In genomic region chr13:73723081-73723668, GRCm38 (mm10) we compare ENCODE assay signal across 8 mouse cellular contexts. TPM values are rescaled to one million over a fixed set of nuclear protein-coding genes. Genes with fewer than 3 reads are reported as not detected.
DNase-seq lines count a peak whose midpoint lies in the region; ATAC-seq and TF ChIP-seq lines count a peak whose summit lies in the region.

No protein-coding gene starts in this region.

- H3K4me1 ChIP-seq in liver, embryonic 14.5 days (replicated peaks; ENCODE audit: control insufficient read depth in 2 of 2, insufficient read depth in 2 of 2, low read length in 1 of 2), result 0 out of 4 replicates have a peak, but pooled peaks cover 0 to 1% of the 10 kb centered on the region in 2 experiments
- no peaks in the 10 kb centered on the region for H3K4me1 ChIP-seq in forebrain, embryonic 14.5 days (ENCODE audit: control insufficient read depth, insufficient read depth, low read length)
- no peaks in the 10 kb centered on the region for H3K4me1 ChIP-seq in limb, embryonic 13.5 days

- no peak overlapping the region for H3K9ac ChIP-seq in liver, embryonic 14.5 days (replicated peaks)
- no peak overlapping the region for H3K9ac ChIP-seq in forebrain, embryonic 14.5 days (ENCODE audit: low read length)
- H3K9ac ChIP-seq in limb, embryonic 13.5 days, result no peak overlapping the region

- no peaks in the 10 kb centered on the region for H3K9me3 ChIP-seq in liver, embryonic 14.5 days (ENCODE audit: control insufficient read depth, low read length)
- no peaks in the 10 kb centered on the region for H3K9me3 ChIP-seq in forebrain, embryonic 14.5 days (replicated peaks; ENCODE audit: control insufficient read depth, low read length)
- H3K9me3 ChIP-seq in limb, embryonic 13.5 days, result no peaks in the 10 kb centered on the region

- 30% methylated on average over 8 of the region's 8 CpGs for WGBS in liver, embryonic 14.5 days (ENCODE audit: insufficient replicate concordance)
- 43% methylated on average over 8 of the region's 8 CpGs for WGBS in forebrain, embryonic 14.5 days
- 40% methylated on average over 8 of the region's 8 CpGs for WGBS in limb, embryonic 13.5 days

- H3K36me3 ChIP-seq in liver, embryonic 14.5 days (replicated peaks; ENCODE audit: control insufficient read depth, insufficient read depth, low read depth), result no peaks in the 10 kb centered on the region
- H3K36me3 ChIP-seq in forebrain, embryonic 14.5 days (ENCODE audit: control insufficient read depth, insufficient read depth, low read length), result no peaks in the 10 kb centered on the region
- no peaks in the 10 kb centered on the region for H3K36me3 ChIP-seq in limb, embryonic 13.5 days

- no peak overlapping the region for H3K4me3 ChIP-seq in liver, embryonic 14.5 days (ENCODE audit: insufficient read depth in 1 of 2, low read depth in 2 of 2, low read length in 2 of 2)
- no peak overlapping the region for H3K4me3 ChIP-seq in forebrain, embryonic 14.5 days (ENCODE audit: low read depth, low read length)
- no peak overlapping the region for H3K4me3 ChIP-seq in limb, embryonic 13.5 days

- no peak for DNase-seq in liver, embryonic 14.5 days (ENCODE audit: low read depth in 3 of 3, low spot score in 3 of 3)
- DNase-seq in liver (no peak), ZHBTc4 (ENCODE audit: low read depth, low spot score) (peak; percentile 79)
- peak; percentile 33 for DNase-seq in forebrain, embryonic 14.5 days (ENCODE audit: low spot score)
- peak; percentile 74 for DNase-seq in kidney, adult 18-20 months
- DNase-seq in ovary, postnatal 14 days (ENCODE audit: low spot score), result peak; percentile 38

- no peak overlapping the region for H3K27ac ChIP-seq in liver, embryonic 14.5 days
- H3K27ac ChIP-seq in forebrain, embryonic 14.5 days (ENCODE audit: low read depth, low read length), result no peak overlapping the region
- H3K27ac ChIP-seq in limb, embryonic 13.5 days, result no peak overlapping the region

- H3K4me2 ChIP-seq in liver, embryonic 14.5 days (ENCODE audit: low read depth), result no peak overlapping the region
- H3K4me2 ChIP-seq in forebrain, embryonic 14.5 days (ENCODE audit: low read length), result no peak overlapping the region
- no peak overlapping the region for H3K4me2 ChIP-seq in limb, embryonic 13.5 days (replicated peaks)

- TF ChIP-seq EP300 in liver, embryonic 14.5 days (IDR thresholded peaks at IDR 0.05; ENCODE audit: low read depth), result no peak

- H3K27me3 ChIP-seq in liver, embryonic 14.5 days (ENCODE audit: control insufficient read depth, insufficient read depth, low read length), result no peaks in the 10 kb centered on the region
- no peaks in the 10 kb centered on the region for H3K27me3 ChIP-seq in forebrain, embryonic 14.5 days (replicated peaks; ENCODE audit: control insufficient read depth, insufficient read depth, low read length)
- H3K27me3 ChIP-seq in limb, embryonic 13.5 days, result no peaks in the 10 kb centered on the region

- ATAC-seq in liver, embryonic 14.5 days (ENCODE audit: insufficient read depth), result no peak
- peak; percentile 40; the same call in 1 of the 2 replicates for ATAC-seq in forebrain, embryonic 14.5 days
- peak; percentile 40; the same call in 1 of the 2 replicates for ATAC-seq in limb, embryonic 13.5 days (ENCODE audit: low FRiP score, low read depth)
- ATAC-seq in erythroblast, adult 5-6 weeks (replicated peaks; ENCODE audit: low FRiP score, poor library complexity, severe bottlenecking), result no peak

- TF ChIP-seq CTCF in liver, embryonic 14.5 days (IDR thresholded peaks at IDR 0.05; ENCODE audit: low read depth), result peak; percentile 49

RNA-seq across cellular contexts. Expression of gene Slc12a7, which starts 9.7 kb away (rescaled TPM):
- polyA plus RNA-seq in liver, embryonic 14.5 days (2012; rRNA removed), result 9.2 and 9.9 TPM in 2 replicates
- 7.8 and 9.8 TPM in 2 replicates for polyA plus RNA-seq in liver, embryonic 14.5 days (2014; fragmentation: Nextera tagmentation; extraction: Ambion mirVana)
- 14.5 and 16.6 TPM in 2 replicates for polyA plus RNA-seq in forebrain, embryonic 14.5 days (2014; fragmentation: Nextera tagmentation; extraction: Ambion mirVana)
- polyA plus RNA-seq in limb, embryonic 13.5 days (2015; fragmentation: Nextera tagmentation; extraction: Ambion mirVana), result 25.6 and 28.2 TPM in 2 replicates
- total RNA-seq in erythroblast, adult 5-6 weeks (2015; ENCODE audit: low replicate concordance), result 0.58 and 8.4 TPM in 2 replicates
- 0.43 and 0.56 TPM in 2 replicates for total RNA-seq in erythroblast, adult 5-6 weeks (2017; ENCODE audit: low replicate concordance)

RNA-seq across cellular contexts. Expression of gene Slc6a19, which starts 18.5 kb away (rescaled TPM):
- 1.2 and 1.4 TPM in 2 replicates for polyA plus RNA-seq in liver, embryonic 14.5 days (2012; rRNA removed)
- 1.0 and 1.2 TPM in 2 replicates for polyA plus RNA-seq in liver, embryonic 14.5 days (2014; fragmentation: Nextera tagmentation; extraction: Ambion mirVana)
- polyA plus RNA-seq in forebrain, embryonic 14.5 days (2014; fragmentation: Nextera tagmentation; extraction: Ambion mirVana), result 0.28 and 0.41 TPM in 2 replicates
- 0.04 and 0.05 TPM in 2 replicates for polyA plus RNA-seq in limb, embryonic 13.5 days (2015; fragmentation: Nextera tagmentation; extraction: Ambion mirVana)
- total RNA-seq in erythroblast, adult 5-6 weeks (2015; ENCODE audit: low replicate concordance), result not detected in 2 replicates
- not detected in 2 replicates for total RNA-seq in erythroblast, adult 5-6 weeks (2017; ENCODE audit: low replicate concordance)

RNA-seq across cellular contexts. Expression of gene Slc6a18, which starts 45.4 kb away (rescaled TPM):
- not detected in 2 replicates for polyA plus RNA-seq in liver, embryonic 14.5 days (2012; rRNA removed)
- polyA plus RNA-seq in liver, embryonic 14.5 days (2014; fragmentation: Nextera tagmentation; extraction: Ambion mirVana), result not detected in 2 replicates
- not detected in 2 replicates for polyA plus RNA-seq in forebrain, embryonic 14.5 days (2014; fragmentation: Nextera tagmentation; extraction: Ambion mirVana)
- polyA plus RNA-seq in limb, embryonic 13.5 days (2015; fragmentation: Nextera tagmentation; extraction: Ambion mirVana), result not detected in 2 replicates
- not detected in 2 replicates for total RNA-seq in erythroblast, adult 5-6 weeks (2015; ENCODE audit: low replicate concordance)
- not detected in 2 replicates for total RNA-seq in erythroblast, adult 5-6 weeks (2017; ENCODE audit: low replicate concordance)

Comparison
In these comparisons a context has a peak if more than half of its experiments do, and no peak if none do; other contexts are left out.
1. ATAC-seq: peak in forebrain, embryonic 14.5 days (single experiment) and limb, embryonic 13.5 days (single experiment); none in liver, embryonic 14.5 days (single experiment) and erythroblast, adult 5-6 weeks (single experiment).
2. DNase-seq: peak in ZHBTc4 (single experiment), forebrain, embryonic 14.5 days (single experiment), kidney, adult 18-20 months (single experiment) and ovary, postnatal 14 days (single experiment); none in liver, embryonic 14.5 days (0 of 3) and liver (single experiment).